Mouse (Mus musculus): ENCODE measurements around the gene E030018B13Rik. TPM values are rescaled to one million over a fixed set of nuclear protein-coding genes. Genes with fewer than 3 reads are reported as not detected.

Gene E030018B13Rik
- polyA plus RNA-seq, 1 experiment from 2014 or later, result 0.25 TPM

DNA sequence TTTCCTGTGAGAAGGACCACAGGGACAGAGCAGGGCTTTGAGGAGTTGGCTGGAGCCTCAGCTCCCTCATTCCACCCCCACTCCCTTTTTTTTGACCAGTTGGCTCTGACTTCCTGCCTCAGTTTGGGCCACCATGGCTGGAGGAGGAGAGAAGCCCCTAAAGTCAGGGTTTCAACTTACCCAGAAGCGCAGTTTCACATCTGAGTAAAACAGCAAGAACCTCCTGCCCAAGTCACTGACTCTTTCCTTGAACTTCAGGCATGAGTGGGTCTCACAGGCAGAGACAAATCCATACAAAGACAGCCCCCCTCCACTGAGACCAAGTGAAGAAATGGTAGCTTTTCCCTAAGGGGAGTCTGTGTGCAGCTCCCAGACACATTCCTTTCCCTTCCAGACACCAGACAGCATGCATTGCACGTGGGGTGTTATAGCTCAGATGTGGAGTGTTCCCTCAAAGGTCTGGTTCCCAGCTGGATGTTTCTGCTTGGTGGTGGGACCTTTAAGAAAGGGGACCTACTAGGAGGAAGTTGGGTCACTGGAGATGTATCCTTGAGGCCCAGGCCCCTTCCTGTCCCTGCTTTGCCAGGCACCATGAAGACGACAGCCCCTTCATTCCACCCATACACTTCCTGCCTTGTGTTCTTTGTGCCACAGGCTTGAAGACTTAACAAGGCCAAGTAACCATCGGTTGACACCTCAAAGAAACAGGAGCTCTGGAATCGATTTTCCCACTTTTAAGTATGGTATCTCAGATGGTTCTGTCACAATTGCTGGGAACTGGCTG lies 49.2 kb downstream of the E030018B13Rik start:
- no peak for ATAC-seq (ENCODE audit: insufficient number of reproducible peaks, insufficient read depth, low FRiP score, low read depth)
- H3K27ac ChIP-seq (ENCODE audit: low read length), result no peak overlapping the region

DNA sequence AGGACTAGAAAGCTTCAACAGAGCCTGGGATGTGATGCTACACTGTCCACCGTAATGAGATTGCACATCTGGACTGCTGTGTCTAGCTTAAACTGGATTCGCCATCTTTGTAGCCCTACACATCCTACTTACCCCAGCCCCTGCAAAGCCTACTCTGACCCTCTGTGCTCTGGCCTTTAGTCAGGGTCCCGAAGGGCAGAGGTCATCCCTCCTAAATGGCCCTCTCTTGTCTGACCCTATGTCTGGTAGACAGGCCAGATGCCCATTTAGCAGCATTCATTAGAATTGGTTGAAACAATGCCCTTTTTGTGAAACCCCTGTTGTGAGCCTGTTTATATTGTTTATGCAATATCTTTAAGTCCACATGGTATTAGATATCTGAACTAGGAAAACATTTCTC lies 53.3 kb downstream of the E030018B13Rik start:
- WGBS, result 68% methylated on average over 3 of the region's 3 CpGs

More for the DNA sequence above, 49.2 kb downstream of the E030018B13Rik start:
- 72% methylated on average over 5 of the region's 5 CpGs for WGBS
- Histone ChIP-seq H3K36me3 (ENCODE audit: control insufficient read depth, insufficient read depth, low read length) (no peaks in the 10 kb centered on the region), H3K4me3 (ENCODE audit: low read depth, low read length) (no peak overlapping the region), H3K27me3 (ENCODE audit: control insufficient read depth, insufficient read depth, low read length) (no peaks in the 10 kb centered on the region), H3K4me2 (replicated peaks; ENCODE audit: low read depth, low read length) (no peak overlapping the region), H3K4me1 (ENCODE audit: control insufficient read depth, insufficient read depth, low read length) (no peaks in the 10 kb centered on the region), H3K9me3 (ENCODE audit: control insufficient read depth, low read depth, low read length) (no peaks in the 10 kb centered on the region), H3K9ac (replicated peaks; ENCODE audit: low read depth, low read length) (no peak overlapping the region)

More for the DNA sequence above, 53.3 kb downstream of the E030018B13Rik start:
- Histone ChIP-seq H3K36me3 (ENCODE audit: control insufficient read depth, insufficient read depth, low read length) (no peaks in the 10 kb centered on the region), H3K9me3 (ENCODE audit: control insufficient read depth, low read depth, low read length) (no peaks in the 10 kb centered on the region), H3K27me3 (ENCODE audit: control insufficient read depth, insufficient read depth, low read length) (no peaks in the 10 kb centered on the region), H3K4me1 (ENCODE audit: control insufficient read depth, insufficient read depth, low read length) (no peaks in the 10 kb centered on the region), H3K27ac (ENCODE audit: low read length) (no peak overlapping the region), H3K4me2 (replicated peaks; ENCODE audit: low read depth, low read length) (no peak overlapping the region), H3K4me3 (ENCODE audit: low read depth, low read length) (no peak overlapping the region), H3K9ac (replicated peaks; ENCODE audit: low read depth, low read length) (no peak overlapping the region)
- ATAC-seq (ENCODE audit: insufficient number of reproducible peaks, insufficient read depth, low FRiP score, low read depth), result no peak

Other genes with a start within 250 kb of the E030018B13Rik start
- gene Klf13, start 22.1 kb downstream of the E030018B13Rik start, polyA plus RNA-seq (2014; fragmentation: Nextera tagmentation; extraction: Ambion mirVana), result 35.5 and 38.5 TPM in 2 replicates
- not detected in 2 replicates for gene Trpm1, start 237.0 kb downstream of the E030018B13Rik start, polyA plus RNA-seq (2014; fragmentation: Nextera tagmentation; extraction: Ambion mirVana)

All from stomach, embryonic 14.5 days (tissue).